Mouse (Mus musculus) telencephalon, adult 2 months (tissue): Measurements from ENCODE around the gene Riox2.

Experiments used
- DNase-seq: peaks from one replicate; pipeline ENCODE4 v3.0.0-alpha.2; 2011; ENCODE audit warnings: low read depth, low spot score

Riox2 gene

GRCm38 (mm10) chr16:59517447-59518219 lies 46.1 kb downstream of the Riox2 start:
- DNase-seq, result no peak

- no peak for DNase-seq
These were observed 50.3 kb downstream of the Riox2 start for GRCm38 (mm10) chr16:59521752-59522423.

GRCm38 (mm10) chr16:59526939-59527338 lies 55.4 kb downstream of the Riox2 start:
- no peak for DNase-seq

GRCm38 (mm10) chr16:59529570-59529969 lies 58.0 kb downstream of the Riox2 start:
- DNase-seq, result no peak

- DNase-seq, result no peak
These were observed 59.7 kb downstream of the Riox2 start for GRCm38 (mm10) chr16:59531243-59531642.

- no peak for DNase-seq
These were observed 61.0 kb downstream of the Riox2 start for GRCm38 (mm10) chr16:59532561-59532960.

- no peak for DNase-seq
These were observed 62.8 kb downstream of the Riox2 start for GRCm38 (mm10) chr16:59534349-59534748.

- no peak for DNase-seq
These were observed 64.1 kb downstream of the Riox2 start for GRCm38 (mm10) chr16:59535673-59536072.

- DNase-seq, result no peak
These were observed 69.4 kb downstream of the Riox2 start for GRCm38 (mm10) chr16:59540944-59541343.

GRCm38 (mm10) chr16:59541382-59541781 lies 69.8 kb downstream of the Riox2 start:
- DNase-seq, result no peak
